Mouse (Mus musculus): Measurements from ENCODE around the gene Xdh. TPM values are rescaled to one million over a fixed set of nuclear protein-coding genes. Genes with fewer than 3 reads are reported as not detected.
"Not testable (repeated sequence)": the region's sequence is repeated elsewhere in the genome, so short reads cannot be mapped to it uniquely, and the experiment has no call there.

Gene Xdh
- total and polyA plus RNA-seq, 3 experiments: 51.7 to 187 (median 134) TPM

DNA sequence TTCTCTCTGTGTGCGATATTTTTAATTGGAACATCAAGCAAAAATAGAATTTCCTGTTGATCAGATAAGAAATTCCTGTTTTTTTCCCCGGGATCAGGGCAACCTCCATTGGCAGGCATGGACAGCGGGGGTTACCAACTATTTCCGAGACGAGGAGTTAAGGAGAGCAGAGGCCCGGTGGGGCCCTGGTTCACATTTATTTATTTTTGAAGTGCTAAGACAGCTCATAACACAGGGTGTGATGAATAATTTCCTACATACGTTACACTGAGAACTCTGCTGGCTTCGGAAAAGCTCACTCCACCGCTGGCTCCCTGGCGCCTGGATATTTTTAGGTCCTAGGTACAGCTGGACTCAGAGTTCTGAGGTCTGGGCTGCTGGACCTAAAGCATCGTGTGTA lies 97.0 kb downstream of the Xdh start:
- Histone ChIP-seq H3K4me1 (ENCODE audit: control insufficient read depth, insufficient read depth, low read length) (peaks cover 1% of the 10 kb centered on the region; the same call in 1 of the 2 replicates), H3K27ac (no peak overlapping the region), H3K36me3 (ENCODE audit: control insufficient read depth, insufficient read depth, low read length) (no peaks in the 10 kb centered on the region), H3K27me3 (ENCODE audit: control insufficient read depth, insufficient read depth, low read length) (no peaks in the 10 kb centered on the region), H3K9ac (ENCODE audit: low read depth, low read length) (no peak overlapping the region), H3K4me3 (no peak overlapping the region), H3K79me2 (replicated peaks; ENCODE audit: control insufficient read depth, insufficient read depth, low read length) (no peaks in the 10 kb centered on the region)
- no peak for DNase-seq
- WGBS: 25% methylated on average over 11 of the region's 11 CpGs
- TF ChIP-seq POLR2A (IDR thresholded peaks at IDR 0.05; ENCODE audit: insufficient read depth, low read depth, low read length) (no peak), EP300 (IDR thresholded peaks at IDR 0.05; ENCODE audit: insufficient read depth, low read depth, low read length) (no peak), CTCF (IDR thresholded peaks at IDR 0.05) (no peak)
- intact Hi-C loops (cut with DNase I): no loop called here

DNA sequence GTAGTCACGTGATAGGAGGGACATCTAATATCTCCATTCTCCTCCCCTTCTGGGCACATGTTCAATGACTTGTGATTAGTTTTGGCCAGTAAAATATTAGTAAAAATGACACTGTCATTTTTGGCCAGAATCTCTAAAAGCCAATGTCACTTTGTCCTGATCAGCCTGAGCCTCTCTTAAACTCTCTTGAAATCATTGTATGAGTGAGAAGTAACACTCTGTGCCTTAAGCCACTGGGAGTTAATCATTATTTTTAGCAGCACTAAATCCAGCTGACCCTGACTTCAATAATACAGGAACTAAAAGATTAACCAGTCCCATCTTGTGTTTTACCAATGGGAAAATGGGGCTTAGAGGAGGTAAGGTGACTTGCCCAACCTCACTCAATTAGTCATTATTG lies 102.6 kb downstream of the Xdh start:
- no peaks in the 10 kb centered on the region for H3K79me2 ChIP-seq (replicated peaks; ENCODE audit: control insufficient read depth, insufficient read depth, low read length)
- H3K27me3 ChIP-seq (ENCODE audit: control insufficient read depth, insufficient read depth, low read length): no peaks in the 10 kb centered on the region
- no peaks in the 10 kb centered on the region for H3K36me3 ChIP-seq (ENCODE audit: control insufficient read depth, insufficient read depth, low read length)
- H3K4me3 ChIP-seq: no peak overlapping the region
- H3K27ac ChIP-seq: no peak overlapping the region
- no peaks in the 10 kb centered on the region for H3K4me1 ChIP-seq (ENCODE audit: control insufficient read depth, insufficient read depth, low read length)
- no peak overlapping the region for H3K9ac ChIP-seq (ENCODE audit: low read depth, low read length)
- intact Hi-C loops (cut with DNase I): no loop called here
- WGBS: 76% methylated on average over 1 of the region's 1 CpGs
- DNase-seq: no peak
- no peak for TF ChIP-seq CTCF (IDR thresholded peaks at IDR 0.05)
- TF ChIP-seq EP300 (IDR thresholded peaks at IDR 0.05; ENCODE audit: insufficient read depth, low read depth, low read length): no peak
- TF ChIP-seq POLR2A (IDR thresholded peaks at IDR 0.05; ENCODE audit: insufficient read depth, low read depth, low read length): no peak

DNA sequence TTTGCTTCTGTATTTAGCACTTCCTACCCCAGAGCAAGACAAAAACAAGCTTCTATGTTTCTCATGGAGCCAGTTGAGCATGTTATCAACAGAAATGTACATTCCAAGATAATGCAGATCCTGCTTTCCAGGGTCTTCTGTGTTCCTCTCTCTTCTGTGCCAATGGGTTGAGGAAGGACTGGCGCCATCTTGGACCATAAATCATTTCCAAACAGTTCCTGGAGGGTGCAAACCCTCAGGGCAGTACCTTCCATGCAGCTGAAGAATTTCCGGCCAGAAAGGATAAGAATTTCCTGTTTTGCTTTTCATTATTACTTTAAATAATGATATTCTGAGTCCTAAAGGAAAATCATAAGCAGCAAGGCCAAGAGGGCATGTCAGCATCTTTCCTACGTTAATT lies 104.4 kb downstream of the Xdh start:
- Histone ChIP-seq H3K36me3 (ENCODE audit: control insufficient read depth, insufficient read depth, low read length) (no peaks in the 10 kb centered on the region), H3K79me2 (replicated peaks; ENCODE audit: control insufficient read depth, insufficient read depth, low read length) (no peaks in the 10 kb centered on the region), H3K27ac (no peak overlapping the region), H3K9ac (ENCODE audit: low read depth, low read length) (no peak overlapping the region), H3K4me3 (no peak overlapping the region), H3K4me1 (ENCODE audit: control insufficient read depth, insufficient read depth, low read length) (no peaks in the 10 kb centered on the region), H3K27me3 (ENCODE audit: control insufficient read depth, insufficient read depth, low read length) (no peaks in the 10 kb centered on the region)
- intact Hi-C loops (cut with DNase I): no loop called here
- 44% methylated on average over 3 of the region's 3 CpGs for WGBS
- DNase-seq: no peak
- TF ChIP-seq CTCF (IDR thresholded peaks at IDR 0.05) (no peak), EP300 (IDR thresholded peaks at IDR 0.05; ENCODE audit: insufficient read depth, low read depth, low read length) (no peak), POLR2A (IDR thresholded peaks at IDR 0.05; ENCODE audit: insufficient read depth, low read depth, low read length) (no peak)

DNA sequence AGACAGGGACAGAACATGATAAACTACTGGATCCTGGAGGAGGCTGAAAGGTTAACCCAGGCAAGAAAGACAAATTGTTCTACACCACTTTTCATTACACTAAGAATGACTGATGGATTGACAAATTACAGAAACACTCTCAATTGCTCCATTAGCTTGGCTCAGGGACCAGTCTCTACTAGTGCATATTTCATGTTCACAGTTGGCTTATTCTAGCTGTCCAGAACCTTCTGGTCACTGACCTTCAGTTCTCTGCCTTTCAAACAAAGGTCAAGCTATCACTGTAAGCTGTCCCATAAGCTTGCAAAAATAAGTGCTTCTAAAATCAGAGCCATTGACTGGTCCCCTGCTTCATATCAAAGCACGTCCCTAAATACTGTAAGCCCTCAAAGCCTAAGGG lies 107.0 kb downstream of the Xdh start:
- Histone ChIP-seq H3K27ac (no peak overlapping the region), H3K4me3 (no peak overlapping the region), H3K79me2 (replicated peaks; ENCODE audit: control insufficient read depth, insufficient read depth, low read length) (no peaks in the 10 kb centered on the region), H3K9ac (ENCODE audit: low read depth, low read length) (no peak overlapping the region), H3K36me3 (ENCODE audit: control insufficient read depth, insufficient read depth, low read length) (no peaks in the 10 kb centered on the region), H3K27me3 (ENCODE audit: control insufficient read depth, insufficient read depth, low read length) (no peaks in the 10 kb centered on the region), H3K4me1 (ENCODE audit: control insufficient read depth, insufficient read depth, low read length) (no peaks in the 10 kb centered on the region)
- TF ChIP-seq EP300 (IDR thresholded peaks at IDR 0.05; ENCODE audit: insufficient read depth, low read depth, low read length): no peak
- no peak for TF ChIP-seq POLR2A (IDR thresholded peaks at IDR 0.05; ENCODE audit: insufficient read depth, low read depth, low read length)
- TF ChIP-seq CTCF (IDR thresholded peaks at IDR 0.05): no peak
- DNase-seq: no peak
- WGBS: 90% methylated on average over 1 of the region's 1 CpGs
- intact Hi-C loops (cut with DNase I): no loop called here

DNA sequence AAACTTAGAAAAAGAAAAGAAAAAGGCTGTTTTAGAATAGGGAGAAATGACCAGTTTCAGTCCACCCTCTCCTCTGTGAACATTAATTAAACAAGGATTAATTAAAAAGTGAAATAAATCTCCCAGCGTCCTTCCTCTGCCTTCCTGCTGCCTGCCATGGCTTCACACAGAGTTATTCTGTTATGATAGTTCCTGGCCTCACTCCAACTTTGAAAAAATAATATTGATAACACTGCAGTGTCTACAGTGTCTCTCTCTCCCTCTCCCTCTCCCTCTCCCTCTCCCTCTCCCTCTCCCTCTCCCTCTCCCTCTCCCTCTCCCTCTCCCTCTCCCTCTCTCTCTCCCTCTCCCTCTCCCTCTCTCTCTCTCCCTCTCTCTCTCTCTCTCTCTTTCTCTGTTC lies 110.1 kb downstream of the Xdh start:
- 12% methylated on average over 1 of the region's 1 CpGs for WGBS
- H3K4me1 ChIP-seq (ENCODE audit: control insufficient read depth, insufficient read depth, low read length); H3K27me3 ChIP-seq (ENCODE audit: control insufficient read depth, insufficient read depth, low read length); H3K27ac ChIP-seq; DNase-seq; H3K36me3 ChIP-seq (ENCODE audit: control insufficient read depth, insufficient read depth, low read length); H3K9ac ChIP-seq (ENCODE audit: low read depth, low read length); intact Hi-C loops (cut with DNase I); H3K4me3 ChIP-seq; H3K79me2 ChIP-seq (replicated peaks; ENCODE audit: control insufficient read depth, insufficient read depth, low read length): not testable (repeated sequence)

DNA sequence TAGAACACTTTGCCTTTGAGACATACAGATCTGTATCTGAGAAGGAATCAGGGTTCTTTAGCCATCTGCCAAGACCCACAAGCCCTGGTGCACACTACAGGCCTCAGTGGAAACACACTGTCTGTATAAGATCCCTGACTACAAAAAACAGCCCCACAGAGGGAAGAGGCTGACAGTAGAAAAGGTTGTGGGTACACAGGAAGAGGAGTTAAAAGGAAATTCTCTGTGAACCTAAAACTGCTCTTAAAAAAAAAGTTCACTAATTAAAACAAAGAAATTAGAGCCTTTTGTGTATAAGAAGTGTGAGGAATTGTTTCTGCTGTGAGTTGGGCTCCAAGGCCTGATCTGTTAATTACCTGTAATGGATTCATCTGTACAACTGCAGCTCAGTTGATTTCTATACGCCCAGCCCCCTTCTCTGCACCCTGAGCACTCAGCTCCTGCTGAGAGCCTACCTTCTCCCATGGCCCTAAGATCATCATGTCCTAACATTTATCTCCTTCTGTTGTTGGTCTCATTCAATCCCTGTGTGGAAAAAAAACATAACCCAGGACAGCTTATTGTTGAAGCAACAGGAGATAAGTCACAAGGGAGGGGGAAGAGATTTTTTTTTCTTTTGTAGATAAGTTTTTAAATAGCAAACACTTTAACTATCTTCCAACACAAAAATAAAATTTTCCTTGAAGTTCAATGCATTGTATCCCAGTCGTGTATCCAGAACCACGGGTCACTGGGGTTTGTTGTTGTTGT lies 110.7 kb downstream of the Xdh start:
- TF ChIP-seq CTCF (IDR thresholded peaks at IDR 0.05) (no peak), POLR2A (IDR thresholded peaks at IDR 0.05; ENCODE audit: insufficient read depth, low read depth, low read length) (no peak), EP300 (IDR thresholded peaks at IDR 0.05; ENCODE audit: insufficient read depth, low read depth, low read length) (no peak)
- Histone ChIP-seq H3K36me3 (ENCODE audit: control insufficient read depth, insufficient read depth, low read length) (no peaks in the 10 kb centered on the region), H3K4me3 (no peak overlapping the region), H3K4me1 (ENCODE audit: control insufficient read depth, insufficient read depth, low read length) (no peaks in the 10 kb centered on the region), H3K27ac (no peak overlapping the region), H3K27me3 (ENCODE audit: control insufficient read depth, insufficient read depth, low read length) (no peaks in the 10 kb centered on the region), H3K9ac (ENCODE audit: low read depth, low read length) (no peak overlapping the region), H3K79me2 (replicated peaks; ENCODE audit: control insufficient read depth, insufficient read depth, low read length) (no peaks in the 10 kb centered on the region)
- WGBS: 33% methylated on average over 3 of the region's 3 CpGs
- intact Hi-C loops (cut with DNase I): no loop called here
- DNase-seq: no peak
